In the genomic region with DNA sequence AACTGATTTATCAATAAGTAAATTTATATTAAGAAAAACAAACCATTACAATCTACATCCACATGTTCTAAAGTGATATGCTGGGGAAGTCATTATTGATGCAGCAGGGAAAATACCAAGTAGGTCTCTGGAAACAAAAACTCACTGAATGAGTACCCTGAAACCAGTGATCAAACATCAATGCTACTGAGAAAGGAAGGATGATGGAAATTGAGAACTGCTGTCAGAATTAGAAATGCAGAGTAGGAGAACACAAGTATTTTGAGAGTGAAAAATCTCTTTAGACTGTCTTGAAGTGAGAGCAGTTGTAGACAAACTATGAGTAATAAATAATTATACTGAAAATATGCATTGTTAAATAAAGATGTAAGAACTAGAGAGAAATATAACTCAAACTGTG, we compare ENCODE assay signal across 24 mouse cellular contexts. TPM values are rescaled to one million over a fixed set of nuclear protein-coding genes. Genes with fewer than 3 reads are reported as not detected.
"Had no signal": no experiment of that assay in that cellular context is flagged by ENCODE, and none has a peak within 500 bp of the region (broad histone marks: within the 10 kb centered on the region; RNA-seq: fewer than 3 reads in every experiment).

No protein-coding gene starts in this region.

- H3K36me3 ChIP-seq: neural tube, embryonic 13.5 days; neural tube, embryonic 15.5 days; stomach, embryonic 15.5 days had no signal

- H3K27me3 ChIP-seq: neural tube, embryonic 13.5 days; neural tube, embryonic 15.5 days; stomach, embryonic 15.5 days had no signal

- H3K9ac ChIP-seq: neural tube, embryonic 13.5 days; neural tube, embryonic 15.5 days; stomach, embryonic 15.5 days had no signal

- H3K4me3 ChIP-seq: neural tube, embryonic 13.5 days; neural tube, embryonic 15.5 days; stomach, embryonic 15.5 days had no signal

- H3K4me1 ChIP-seq: neural tube, embryonic 13.5 days; neural tube, embryonic 15.5 days; stomach, embryonic 15.5 days had no signal

- DNase-seq: retina, postnatal 1 day; right cerebral cortex, adult 18-20 months; right cerebral cortex, postnatal 14 days; right cerebral cortex, postnatal 25 days; right cerebral cortex, postnatal 4 days; spleen, adult 18-20 months; thymus, adult 18-20 months; thymus, adult 2 months; thymus, postnatal 14 days; thymus, postnatal 25 days; thymus, postnatal 36 days; thymus, postnatal 4 days had no signal

- H3K9me3 ChIP-seq: neural tube, embryonic 13.5 days; neural tube, embryonic 15.5 days; stomach, embryonic 15.5 days had no signal

- H3K27ac ChIP-seq: neural tube, embryonic 13.5 days; neural tube, embryonic 15.5 days; stomach, embryonic 15.5 days; stomach, postnatal 0 days had no signal

- H3K4me2 ChIP-seq: neural tube, embryonic 13.5 days; neural tube, embryonic 15.5 days; stomach, embryonic 15.5 days had no signal

RNA-seq across cellular contexts. Expression of gene Gm5152, which starts 26.0 kb away (rescaled TPM):
- total RNA-seq: neutrophil, adult 5-6 weeks had no signal
- polyA plus RNA-seq: neural tube, embryonic 13.5 days; neural tube, embryonic 14.5 days; neural tube, embryonic 15.5 days; small intestine, adult 2 months; spleen, adult 2 months; stomach, embryonic 14.5 days; stomach, embryonic 15.5 days; stomach, embryonic 16.5 days; stomach, postnatal 0 days; thymus, adult 2 months; thymus, postnatal 0 days; urinary bladder, adult 2 months had no signal
